Mouse (Mus musculus): ENCODE data around the gene Mast4.
"Not testable (repeated sequence)": the region's sequence is repeated elsewhere in the genome, so short reads cannot be mapped to it uniquely, and the experiment has no call there.

The Mast4 gene

DNA sequence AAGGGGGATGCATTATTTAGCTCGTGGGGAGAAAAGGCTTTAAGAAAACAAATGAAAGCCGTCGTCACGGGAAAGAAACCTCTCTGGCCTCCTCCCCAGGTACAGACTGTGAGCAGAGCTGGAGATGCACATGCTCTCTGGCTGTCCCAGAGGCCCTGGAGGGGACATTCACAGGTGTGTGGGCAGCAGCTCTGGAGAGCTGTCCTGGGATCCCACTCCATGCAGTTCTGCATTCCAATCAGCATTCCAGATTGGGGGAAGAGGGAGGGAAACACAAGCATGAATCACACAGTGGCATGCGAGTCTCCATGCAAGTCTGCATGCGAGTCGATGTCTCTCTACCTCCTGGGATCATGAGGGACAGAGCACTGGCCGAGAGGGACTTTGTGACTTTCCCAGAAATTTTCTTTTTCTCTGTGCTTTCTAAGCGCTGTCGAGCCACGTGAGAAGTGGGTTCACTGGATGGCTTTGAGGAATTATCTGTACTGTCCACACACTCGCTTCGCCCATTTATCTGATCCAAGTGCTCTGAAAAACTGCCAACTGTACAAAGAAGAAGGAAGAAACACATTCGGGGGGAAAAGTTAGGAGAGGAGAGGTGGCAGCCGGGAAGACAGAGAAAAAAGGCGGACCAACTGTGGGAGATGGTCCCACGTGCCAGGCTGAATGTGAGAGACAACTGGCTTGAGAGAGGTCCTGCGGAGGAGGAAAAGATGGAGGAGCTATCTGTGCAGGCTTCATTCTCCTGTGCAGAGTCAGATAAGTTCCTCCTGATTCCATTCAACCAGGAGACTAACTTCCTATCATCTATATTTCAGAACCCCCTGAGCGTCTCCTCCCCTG, 580.4 kb downstream of the Mast4 start:
- no peak for ATAC-seq (ENCODE audit: low TSS enrichment)

- ATAC-seq (ENCODE audit: low TSS enrichment): no peak
Observed at GRCm38 (mm10) chr13:102749891-102750290, 584.4 kb downstream of the Mast4 start.

- ATAC-seq (ENCODE audit: low TSS enrichment): no peak
Observed at GRCm38 (mm10) chr13:102749194-102749593, 585.1 kb downstream of the Mast4 start.

GRCm38 (mm10) chr13:102746803-102747561, 587.3 kb downstream of the Mast4 start:
- peak; percentile 31 for ATAC-seq (ENCODE audit: low TSS enrichment)

DNA sequence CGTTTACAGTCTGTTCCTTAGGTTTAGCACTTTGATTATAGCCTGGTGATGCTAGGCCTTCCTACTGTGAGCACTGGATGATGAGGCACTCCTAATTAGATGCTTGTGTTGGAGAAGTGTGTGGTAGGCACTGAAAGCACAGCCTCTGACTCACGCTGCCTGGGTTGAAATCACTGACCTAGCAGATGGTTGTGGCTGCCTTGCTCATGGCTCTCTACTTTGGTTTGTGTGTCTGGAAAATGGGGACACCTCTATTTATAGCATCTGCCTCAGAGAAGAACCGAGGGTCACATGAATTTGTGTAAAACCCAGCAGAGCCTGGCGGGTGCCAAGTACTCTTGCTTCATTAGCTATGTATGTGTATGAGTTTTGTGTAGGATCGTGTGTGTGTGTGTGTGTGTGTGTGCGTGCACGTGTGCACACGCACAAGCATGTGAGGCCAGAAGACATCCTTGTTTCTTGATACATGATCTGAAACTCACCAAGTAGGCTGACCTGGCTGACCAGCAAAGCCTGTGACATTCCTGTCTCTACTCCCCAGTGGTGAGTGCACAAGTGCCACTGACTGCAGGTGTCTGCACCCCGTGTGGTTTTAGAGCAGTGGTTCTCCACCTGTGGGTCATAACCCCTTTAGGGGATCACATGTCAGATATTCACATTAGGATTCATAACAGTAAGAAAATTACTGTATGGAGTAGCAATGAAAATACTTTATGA, 588.5 kb downstream of the Mast4 start:
- ATAC-seq (ENCODE audit: low TSS enrichment): peak; percentile 76

DNA sequence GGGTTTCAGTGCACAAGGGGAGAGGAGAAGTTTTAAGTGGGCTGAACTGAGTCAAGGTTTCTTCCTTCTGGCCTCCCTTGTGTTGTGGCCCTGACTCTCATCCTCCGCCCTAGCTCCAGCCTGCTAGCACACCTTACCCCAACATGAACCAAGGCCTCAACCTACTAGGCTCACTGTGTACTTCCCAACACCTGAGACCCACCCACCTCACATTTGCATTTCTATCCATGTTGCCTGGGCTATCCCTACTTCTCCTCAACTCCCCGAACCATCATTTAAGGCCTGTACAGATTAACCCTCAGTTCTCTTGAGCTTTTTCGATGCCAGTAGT, 589.1 kb downstream of the Mast4 start:
- peak; percentile 22; the same call in 1 of the 2 replicates for ATAC-seq (ENCODE audit: low TSS enrichment)

GRCm38 (mm10) chr13:102744481-102745269, 589.6 kb downstream of the Mast4 start:
- peak; percentile 30 for ATAC-seq (ENCODE audit: low TSS enrichment)

DNA sequence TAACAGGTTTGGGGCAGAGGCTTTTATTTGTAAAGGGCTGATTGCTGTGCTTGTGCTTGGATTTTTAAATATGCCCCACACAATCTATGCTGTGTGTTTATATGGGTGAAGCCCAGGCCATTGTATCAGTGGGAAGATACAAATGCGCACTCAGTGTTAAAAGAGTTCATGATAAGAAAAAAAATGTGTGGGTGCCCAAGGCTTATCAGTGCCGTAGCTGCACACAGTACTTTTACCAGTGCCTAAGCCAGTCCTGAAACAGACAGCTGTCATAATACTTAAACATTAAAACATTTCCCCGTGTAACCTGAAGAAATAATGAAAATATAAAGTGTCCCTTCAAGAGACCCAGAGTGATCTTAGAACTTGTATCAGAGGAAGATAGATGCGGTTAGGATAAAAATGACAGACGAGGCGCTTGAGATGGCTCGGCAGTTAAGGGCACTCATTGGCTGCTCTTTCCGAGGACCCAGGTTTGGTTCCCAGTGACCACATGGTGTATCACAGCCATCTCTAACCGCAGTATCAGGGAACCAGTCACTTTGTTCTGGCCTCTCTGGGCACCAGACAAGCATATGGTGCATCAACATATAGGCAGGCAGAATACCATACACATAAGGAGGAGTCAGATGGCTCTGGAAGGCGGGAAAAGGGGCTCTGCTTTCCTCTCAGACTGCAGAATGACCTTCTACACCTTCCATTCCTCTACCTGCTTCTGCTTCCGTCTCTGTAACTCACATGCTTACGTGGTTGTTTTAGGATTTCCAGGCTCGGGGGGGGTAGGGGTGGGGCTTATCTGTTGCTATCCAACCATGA, 594.4 kb downstream of the Mast4 start:
- no peak for ATAC-seq (ENCODE audit: low TSS enrichment)

DNA sequence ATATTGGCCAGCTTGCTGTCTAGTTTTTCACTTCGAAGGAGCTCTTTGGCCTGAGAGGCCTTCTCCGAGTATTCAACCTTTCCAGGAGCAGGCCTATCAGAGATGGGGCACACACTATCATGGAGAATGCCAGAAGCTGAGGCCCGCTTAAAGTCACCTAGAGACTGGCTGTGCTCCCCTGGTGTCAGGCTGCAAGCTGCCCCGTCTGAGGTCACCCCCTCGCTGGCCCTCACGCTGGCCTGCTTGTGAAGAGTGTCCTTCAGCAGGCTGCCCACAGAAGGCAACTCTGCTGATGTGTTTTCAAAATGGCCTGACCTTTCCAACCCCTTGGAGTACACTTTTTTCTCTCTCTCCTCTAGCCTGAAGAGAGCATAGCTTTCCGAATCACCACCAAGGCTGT, 596.5 kb downstream of the Mast4 start:
- no peak for ATAC-seq (ENCODE audit: low TSS enrichment)

DNA sequence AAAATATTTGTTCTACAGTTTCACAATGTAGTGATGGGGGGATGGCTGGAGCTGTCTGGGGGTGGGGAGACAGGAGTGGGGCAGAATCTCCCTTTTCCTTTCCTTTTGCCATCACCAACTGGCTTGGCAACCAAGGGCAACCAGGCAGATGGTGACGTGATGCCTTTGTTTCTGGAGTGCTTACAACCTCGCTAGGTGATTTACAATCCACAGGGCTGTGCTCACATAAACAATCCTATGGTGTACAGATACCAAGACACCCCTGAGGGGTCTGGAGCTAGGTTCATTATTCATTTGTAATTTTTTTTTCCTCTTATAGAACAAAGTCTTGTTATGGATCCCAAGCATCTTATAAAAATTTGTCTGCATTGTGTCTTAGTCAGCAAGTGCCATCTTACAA, 601.2 kb downstream of the Mast4 start:
- no peak for ATAC-seq (ENCODE audit: low TSS enrichment)

GRCm38 (mm10) chr13:102728951-102729350, 605.3 kb downstream of the Mast4 start:
- ATAC-seq (ENCODE audit: low TSS enrichment): not testable (repeated sequence)

GRCm38 (mm10) chr13:102728035-102728434, 606.3 kb downstream of the Mast4 start:
- ATAC-seq (ENCODE audit: low TSS enrichment): no peak

- no peak for ATAC-seq (ENCODE audit: low TSS enrichment)
Observed at GRCm38 (mm10) chr13:102726876-102727275, 607.4 kb downstream of the Mast4 start.

DNA sequence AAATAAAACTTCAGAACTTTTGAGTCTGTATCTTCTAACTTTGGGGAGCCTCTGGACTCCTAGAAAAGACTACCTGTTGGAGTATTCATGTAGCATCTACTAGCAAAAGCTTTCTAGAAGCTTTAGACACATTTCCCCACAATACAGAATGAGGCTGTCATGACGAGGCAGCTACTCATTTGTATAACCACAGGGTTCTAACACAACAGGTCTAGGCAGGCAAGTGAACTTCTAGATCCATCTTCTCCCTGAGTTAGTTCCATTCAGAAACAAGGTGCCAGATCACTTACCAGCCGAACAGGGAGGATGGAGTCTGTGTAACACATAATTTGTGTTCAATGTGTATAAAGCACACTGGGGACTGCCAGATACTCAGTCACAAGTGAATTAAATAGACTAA, 608.4 kb downstream of the Mast4 start:
- ATAC-seq (ENCODE audit: low TSS enrichment): no peak

DNA sequence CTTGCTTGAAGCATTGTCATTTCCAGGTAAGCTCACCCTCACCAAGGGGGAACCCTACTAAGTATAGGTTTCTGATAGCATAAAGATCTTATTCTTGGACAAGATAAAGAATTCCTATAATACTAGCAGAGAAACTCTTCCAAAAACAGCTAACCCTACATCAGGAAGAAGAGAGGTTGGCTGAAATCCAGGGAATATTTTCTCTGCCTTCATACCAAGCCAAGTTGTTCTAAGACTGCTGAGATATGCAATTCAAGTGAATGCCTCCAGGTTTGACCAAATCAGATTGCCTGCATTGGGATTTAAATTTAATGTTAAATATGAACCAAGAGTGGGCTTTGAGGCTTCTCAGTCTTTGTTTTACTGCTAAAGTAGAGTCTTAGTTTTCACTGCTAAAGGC, 608.9 kb downstream of the Mast4 start:
- ATAC-seq (ENCODE audit: low TSS enrichment): no peak

DNA sequence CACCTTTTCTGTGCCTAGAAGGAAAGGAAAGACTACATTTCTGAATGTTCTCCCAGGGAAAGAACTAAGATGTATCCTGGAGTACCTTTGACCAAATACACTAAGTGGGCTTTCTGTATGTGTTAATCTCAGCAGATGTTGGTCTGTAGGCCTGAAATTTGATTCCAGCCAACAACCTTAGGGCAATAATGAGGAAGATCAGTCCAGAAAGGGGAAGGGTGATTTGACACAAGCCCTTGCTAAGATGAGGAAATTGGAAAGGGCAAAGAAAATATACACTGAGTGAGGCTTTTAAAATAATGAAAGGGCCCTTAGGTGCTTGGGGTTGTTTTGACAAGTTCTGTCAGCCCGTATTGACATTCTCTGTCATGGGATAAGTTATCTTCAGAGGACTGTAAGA, 617.3 kb downstream of the Mast4 start:
- ATAC-seq (ENCODE audit: low TSS enrichment): no peak

GRCm38 (mm10) chr13:102700744-102701143, 633.6 kb downstream of the Mast4 start:
- ATAC-seq (ENCODE audit: low TSS enrichment): no peak

- ATAC-seq (ENCODE audit: low TSS enrichment): no peak
Observed at GRCm38 (mm10) chr13:102700176-102700575, 634.1 kb downstream of the Mast4 start.

DNA sequence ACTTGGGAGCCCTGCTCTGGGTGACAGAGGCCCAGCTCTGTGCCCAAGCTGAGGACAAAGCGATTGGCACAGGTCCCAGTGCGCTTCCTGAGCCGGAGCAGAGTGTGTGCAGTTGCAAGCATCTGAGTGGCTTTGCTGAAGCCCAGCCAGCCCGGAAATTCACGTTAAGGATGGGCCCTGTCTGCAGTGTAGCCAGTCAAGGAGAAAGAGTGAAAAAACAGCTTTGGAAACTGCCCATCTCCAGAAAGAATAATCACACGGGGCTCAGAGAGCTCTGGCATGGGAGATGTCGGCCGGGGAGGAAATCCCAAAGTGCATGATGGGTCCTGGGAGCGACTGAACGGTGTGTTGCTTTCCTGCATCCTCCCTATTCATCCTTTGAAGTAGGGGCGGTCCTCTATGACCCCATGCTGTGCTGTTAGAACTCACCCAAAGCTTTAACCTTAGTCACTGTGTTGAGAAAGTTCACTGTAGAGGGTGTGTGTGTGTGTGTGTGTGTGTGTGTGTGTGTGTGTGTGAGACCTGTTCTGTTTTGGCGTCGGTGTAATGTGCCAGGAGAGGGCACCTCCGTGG, 635.5 kb downstream of the Mast4 start:
- peak; percentile 90 for ATAC-seq (ENCODE audit: low TSS enrichment)

GRCm38 (mm10) chr13:102698335-102698734, 636.0 kb downstream of the Mast4 start:
- ATAC-seq (ENCODE audit: low TSS enrichment): no peak
